Mouse (Mus musculus) activated CD4-positive, CD25-positive, alpha-beta regulatory T cell, adult 4 months (primary cell): ENCODE data around the gene Il33. TPM values are rescaled to one million over a fixed set of nuclear protein-coding genes. Genes with fewer than 3 reads are reported as not detected.
"Not testable (repeated sequence)": the region's sequence is repeated elsewhere in the genome, so short reads cannot be mapped to it uniquely, and the experiment has no call there.

ENCODE experiments used
- ATAC-seq: one replicate; pipeline ENCODE4 v1.8.0; 2017
- polyA plus RNA-seq, 2 experiments: library from polyadenylated mRNA; unstranded; fragments of 100-300 nt; shearing (Covaris generic); gene quantifications; one replicate each; pipeline ENCODE4 v1.2.1; 2017

Gene Il33
- polyA plus RNA-seq, 2 experiments from 2014 or later: not detected

DNA sequence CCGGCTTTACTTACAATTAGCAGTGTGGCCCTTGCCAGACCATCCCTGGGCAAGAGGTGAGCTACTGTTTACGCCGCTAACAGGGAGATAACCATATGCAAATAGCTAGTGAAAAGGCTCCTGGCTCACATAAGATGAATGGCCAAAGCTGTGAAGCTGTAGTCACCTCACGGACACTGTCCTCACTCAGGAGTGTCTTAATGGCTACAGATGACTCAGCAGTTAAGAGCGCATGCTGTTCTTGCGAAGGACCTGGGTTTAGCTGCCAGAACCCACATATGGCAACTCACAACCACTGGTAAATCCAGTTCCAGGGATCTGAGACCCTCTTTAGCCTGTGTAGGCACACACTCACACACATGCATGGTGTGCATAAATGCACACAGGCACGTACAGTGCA is 16.3 kb downstream of the Il33 start:
- no peak for ATAC-seq

DNA sequence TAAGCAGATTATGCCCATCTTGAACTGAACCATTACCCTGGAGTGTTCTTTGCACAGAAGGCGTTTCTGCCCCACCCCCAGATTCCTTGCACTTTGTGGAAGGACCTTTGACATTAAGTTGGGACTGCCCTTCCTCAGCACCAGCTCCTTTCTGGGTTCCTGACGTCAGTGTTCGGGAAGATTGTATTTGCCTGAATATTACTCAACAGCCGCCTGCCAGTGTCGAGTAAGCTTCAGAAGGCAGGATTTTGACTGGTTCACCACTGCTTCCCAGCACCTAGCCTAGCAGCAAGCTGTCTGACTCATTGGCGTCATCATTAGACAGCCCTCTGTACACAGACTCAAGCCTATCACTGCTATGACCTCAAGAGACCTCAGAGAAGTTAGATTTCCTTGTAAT is 17.4 kb downstream of the Il33 start:
- no peak for ATAC-seq

DNA sequence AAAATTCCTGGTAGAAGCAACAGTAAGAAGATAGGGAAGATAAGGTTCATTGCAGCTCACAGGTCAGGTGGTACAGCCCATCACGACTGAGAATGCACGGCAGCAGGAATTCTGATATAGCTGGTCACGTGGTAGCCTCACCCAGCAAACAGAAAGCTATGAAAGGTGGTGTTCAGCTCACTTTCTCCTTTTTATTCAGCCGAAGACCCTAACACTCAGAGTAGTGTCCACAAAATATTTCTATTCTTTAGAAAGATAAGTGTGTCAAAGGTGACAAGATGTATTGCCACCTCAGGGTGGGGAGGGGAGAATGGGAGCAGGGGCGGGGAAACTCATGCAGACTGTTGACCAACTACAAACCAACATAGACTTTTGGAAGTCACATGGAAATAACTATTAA is 19.5 kb downstream of the Il33 start:
- ATAC-seq: no peak

DNA sequence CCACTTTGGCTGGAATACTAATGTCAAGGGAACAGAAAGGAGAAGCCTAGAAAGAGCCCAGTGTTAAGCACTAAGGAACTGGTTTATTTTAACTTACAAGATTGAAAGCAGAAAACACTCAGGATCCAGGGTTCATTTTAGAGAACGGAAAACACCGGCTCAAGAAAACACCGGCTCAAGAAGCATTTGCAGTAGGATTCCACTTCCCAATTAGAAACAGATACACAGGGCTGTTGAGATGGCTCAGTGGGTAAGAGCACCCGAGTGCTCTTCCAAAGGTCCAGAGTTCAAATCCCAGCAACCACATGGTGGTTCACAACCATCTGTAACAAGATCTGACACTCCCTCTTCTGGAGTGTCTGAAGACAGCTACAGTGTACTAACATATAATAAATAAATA is 20.0 kb downstream of the Il33 start:
- not testable (repeated sequence) for ATAC-seq

DNA sequence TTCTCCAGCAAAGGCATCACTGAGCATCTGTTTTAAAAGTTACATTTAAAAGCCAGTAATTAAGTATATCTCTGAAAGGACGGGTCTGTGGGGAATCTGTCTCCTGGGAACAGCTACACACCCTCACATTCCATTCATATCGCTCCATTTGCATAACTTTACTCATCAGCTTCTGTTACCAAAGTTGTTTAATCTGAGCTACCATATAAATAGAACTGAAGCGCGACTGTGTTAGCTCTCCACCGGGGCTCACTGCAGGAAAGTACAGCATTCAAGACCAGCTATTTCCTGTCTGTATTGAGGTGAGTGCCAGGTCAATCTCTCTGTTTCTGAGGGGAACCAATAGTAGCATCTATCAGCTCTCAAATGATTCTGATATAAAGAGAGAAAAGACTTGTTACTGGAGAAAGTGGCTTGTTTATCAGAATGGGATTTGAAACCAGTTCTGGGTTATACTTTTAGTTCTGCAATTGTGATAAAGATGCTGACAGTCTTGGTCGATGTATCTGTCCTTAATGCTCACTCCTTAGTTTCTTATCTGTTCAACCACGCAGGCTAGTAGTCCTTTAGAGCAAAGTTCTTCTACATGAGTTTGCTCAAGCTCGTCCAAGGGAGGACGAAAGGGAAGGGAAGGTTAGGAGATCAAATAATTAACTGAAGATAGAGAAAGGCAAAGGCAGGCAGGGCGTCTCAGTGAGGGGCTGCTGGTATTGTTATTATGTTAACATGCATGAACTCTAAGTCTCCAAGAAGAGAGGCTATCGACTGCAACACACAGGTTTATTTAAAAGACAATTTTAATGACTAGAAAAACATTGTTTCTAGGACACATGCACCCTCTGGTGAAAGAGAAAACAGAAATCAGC is 20.9 kb downstream of the Il33 start:
- ATAC-seq: no peak

DNA sequence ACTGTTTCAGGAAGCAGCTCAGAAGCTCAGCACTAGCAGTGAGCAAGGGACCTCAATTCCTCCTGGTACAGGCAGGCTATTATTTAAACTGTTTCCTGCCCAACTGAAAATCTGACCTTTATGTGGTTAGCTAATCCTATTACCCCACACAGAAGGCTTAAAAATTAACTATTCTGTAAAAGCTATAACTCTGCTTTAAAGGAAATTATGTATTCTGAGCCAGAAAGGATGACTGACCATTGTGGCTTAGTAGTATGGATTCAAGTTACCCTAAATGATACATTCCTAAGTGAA is 21.5 kb downstream of the Il33 start:
- ATAC-seq: no peak

DNA sequence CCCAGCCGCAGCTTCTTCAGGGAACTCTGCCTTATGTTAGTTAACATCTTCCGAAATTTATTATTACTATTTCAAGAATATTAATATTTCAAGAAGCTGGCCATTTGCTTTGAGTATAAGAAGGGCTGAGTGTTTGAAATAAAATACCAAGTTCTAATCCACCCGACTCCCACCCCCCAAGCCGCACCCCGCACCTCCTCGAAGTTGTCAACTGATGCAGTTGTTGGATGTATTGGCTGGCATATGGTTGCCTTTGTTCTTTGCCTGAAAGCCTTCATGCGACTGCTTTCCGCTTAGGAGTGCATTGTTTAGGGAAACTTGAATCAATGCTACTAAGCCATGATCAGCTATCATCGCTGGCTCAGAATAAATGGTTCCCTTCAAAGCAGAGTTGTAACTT is 22.1 kb downstream of the Il33 start:
- ATAC-seq: no peak

DNA sequence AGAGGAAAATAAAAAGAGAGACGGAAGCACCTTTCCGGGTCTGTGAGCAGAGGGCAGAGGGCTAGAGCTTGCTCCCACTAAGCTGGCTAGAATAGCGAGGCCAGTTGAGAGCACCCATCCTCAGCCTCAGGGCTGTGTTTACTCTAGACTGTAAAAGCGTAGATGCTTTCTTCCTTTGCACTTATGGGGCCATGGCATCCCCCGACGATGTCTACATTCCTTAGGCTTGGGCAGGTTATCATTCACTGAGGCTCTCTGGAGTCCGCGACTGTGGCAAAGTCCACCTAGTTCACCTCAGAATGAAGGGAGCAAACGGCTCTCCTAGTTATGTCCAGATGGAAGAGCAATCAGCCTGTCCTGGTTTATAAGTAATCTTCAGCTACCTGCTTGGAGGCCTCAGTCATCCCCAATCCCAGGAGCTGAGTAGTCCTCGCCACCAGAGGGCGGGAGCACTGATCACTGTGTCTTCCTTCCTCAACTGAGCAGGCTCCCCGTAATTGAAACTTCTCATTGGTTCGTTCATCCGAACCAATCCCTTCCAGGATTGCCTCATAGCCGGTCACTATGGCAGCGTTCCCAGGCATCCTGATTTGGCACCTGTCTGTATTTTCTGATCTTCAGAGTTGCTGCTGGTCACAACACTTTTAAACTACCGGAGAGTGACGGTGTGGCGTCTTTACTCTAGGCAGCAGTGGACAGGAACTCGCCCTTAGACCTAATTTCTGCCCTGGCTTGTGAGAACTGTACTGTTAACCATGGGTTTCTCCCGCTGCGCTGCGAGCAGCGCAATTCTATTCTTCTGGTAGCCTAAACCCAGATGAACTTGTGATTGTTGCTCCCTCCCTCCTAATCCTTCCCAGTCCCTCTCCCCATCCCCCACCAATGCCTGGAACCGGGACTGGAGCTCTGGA is 23.2 kb downstream of the Il33 start:
- ATAC-seq: no peak

DNA sequence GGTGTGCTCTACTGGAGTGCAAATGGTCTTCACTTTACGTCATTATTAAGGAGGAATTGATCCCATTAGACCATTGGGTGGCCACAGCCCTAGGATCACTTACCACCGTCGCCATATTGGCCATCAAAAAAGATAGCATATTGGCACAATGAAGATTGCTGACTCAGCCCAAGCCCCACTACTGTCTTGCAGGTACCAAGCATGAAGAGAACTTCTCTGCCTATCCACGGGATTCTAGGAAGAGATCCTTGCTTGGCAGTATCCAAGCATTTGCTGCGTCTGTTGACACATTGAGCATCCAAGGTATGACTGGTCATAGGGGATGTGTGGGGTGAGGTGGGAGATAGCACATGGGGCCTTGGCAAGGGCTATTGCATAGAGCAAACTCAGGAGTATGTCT is 27.6 kb downstream of the Il33 start:
- ATAC-seq: no peak

DNA sequence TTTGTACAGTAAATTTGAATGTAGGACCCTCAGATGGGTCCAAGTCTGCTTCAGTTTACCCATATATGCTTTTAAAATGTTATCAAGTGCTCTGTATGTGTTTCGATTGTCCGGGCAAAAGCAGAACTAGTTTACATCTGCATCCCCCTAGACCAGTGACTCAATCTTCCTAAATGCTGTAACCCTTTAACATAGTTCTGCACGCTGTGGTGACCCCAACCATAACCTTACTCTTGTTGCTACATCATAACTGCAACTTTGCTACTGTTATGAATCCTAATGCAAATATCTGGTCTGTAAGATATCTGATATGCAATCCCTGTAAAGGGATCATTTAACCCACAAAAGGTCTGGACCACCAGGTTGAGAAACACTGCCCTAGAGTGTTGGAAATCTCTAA is 28.9 kb downstream of the Il33 start:
- no peak for ATAC-seq

DNA sequence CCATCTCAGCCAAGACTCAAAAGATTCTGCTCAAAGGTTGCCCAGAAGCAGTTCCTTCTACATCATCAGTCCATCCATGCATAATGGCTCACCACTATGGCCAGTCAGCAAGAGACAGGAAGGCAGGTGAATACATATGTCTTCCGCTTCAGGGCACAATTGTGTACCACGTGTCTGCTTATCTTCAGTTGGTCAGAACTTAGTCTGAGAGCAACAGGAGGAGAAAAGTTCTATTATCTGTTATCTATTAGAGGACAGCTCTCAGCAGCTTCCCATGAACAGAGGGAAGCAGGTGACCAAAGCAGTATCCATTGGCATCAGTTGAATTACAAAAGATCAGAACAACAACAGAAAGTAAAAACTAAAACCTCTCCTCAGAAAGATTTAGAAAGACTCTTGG is 30.5 kb downstream of the Il33 start:
- ATAC-seq: no peak

DNA sequence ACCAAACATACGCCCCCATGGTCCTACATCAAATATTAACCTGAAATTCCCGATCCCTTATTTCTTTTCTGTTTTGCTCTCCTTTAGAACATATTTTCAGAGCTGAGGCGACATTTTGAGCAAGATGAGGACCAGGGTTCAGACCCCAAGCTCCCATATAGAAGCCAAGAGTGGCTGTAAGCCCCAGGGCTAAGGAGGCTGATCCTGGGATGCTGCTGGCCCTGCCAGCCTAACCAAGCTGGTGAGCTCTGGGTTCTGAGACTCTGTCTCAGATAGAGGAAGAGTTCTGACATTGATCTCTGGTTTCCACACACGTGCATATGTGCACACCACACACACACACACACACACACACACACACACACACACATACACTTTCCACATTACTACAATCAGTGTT is 36.0 kb downstream of the Il33 start:
- no peak for ATAC-seq

DNA sequence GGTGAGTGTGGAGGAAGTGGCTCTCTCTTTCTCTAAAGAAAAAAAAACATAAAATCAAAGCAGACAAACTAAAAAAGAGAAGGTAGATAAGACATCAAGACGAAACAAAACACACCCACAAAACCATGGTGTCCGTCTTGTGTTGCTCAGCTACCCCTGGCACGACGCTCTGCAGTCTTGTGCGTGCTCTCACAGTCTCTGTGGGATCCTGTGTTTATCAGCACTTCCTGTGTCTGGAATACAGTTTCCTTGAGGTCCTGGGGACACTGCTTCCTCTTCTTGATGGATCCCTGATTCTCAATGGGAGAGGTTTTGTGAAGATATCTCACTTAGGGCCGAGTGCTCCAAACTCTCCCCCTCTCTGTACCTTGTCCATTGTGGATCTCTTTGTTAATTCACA is 36.9 kb downstream of the Il33 start:
- no peak for ATAC-seq

DNA sequence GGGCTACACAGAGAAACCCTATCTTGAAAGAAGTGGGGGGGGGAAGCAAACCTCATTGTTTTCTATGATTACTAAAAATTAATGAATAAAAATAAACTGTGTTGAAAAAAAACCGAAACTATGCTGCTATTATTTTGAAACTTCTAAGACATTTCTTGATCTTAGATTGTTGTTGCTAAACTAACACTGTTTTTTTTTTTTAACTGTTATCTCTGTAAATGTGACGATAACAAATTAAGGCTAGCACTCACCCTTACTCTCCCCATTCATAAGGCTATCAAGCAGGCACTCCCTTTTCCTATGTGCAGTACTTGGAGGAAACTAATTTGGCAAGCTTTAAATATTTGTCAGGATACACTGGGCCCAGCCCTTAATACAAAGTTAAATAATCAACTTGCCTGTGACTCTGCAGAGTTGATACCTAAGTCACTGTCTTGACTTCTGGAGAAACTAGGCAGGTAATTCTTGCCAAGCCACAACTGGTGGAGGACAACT is 38.7 kb downstream of the Il33 start:
- ATAC-seq: no peak

DNA sequence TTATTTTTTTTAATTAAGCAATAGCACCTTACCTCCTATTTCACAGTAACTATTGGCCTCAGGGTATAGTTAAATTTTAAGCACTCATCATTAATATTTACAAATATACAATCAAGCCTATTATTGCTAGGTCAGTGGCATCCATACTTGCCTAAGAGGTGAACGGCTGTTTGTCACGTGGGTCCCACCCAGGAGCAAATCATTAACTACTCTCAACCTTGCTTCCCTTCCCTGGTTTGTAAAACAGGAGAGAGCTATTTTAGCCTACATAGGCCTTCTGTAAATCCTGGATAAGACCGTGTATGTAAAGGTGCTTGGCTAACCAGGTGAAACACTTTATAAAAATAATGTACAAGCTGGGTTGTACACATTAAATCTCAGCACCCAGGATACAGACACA is 43.0 kb downstream of the Il33 start:
- ATAC-seq: no peak

DNA sequence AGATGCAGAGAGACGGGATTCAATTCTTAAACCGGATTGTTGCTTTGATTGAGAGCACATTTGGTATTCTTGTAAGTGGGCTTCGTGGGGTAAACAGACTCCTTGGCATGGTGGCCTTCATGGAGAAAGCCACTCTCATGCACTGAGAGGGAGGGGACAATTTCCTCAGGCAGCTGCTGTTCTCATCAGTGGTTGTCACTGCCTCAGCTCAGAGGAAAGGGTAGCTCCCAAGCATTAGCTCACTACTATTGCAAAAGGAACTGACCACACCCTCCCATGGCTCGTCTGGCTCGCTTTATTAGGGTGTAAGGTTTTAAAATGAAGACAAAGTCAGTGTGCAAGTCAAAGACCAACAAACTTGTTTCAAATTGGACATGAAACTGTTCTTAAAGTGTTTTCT is 48.5 kb downstream of the Il33 start:
- no peak for ATAC-seq

DNA sequence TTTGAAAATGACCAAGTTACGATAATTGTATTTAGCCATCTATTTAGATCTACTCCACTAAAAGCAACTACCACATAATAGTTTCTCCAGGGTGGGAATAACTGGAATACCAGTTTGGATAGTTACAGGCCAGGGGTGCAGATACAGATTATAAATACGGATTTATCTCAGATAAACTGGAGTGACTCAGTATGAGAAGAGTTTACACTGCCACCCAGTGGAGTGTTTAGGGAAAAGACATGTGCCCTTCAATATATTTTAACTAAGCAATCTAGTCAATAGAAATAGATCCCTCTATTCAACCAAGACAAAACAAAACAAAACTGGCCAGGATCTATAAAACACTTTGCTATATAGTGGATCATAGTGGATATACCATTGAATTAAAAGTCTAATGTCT is 53.9 kb downstream of the Il33 start:
- ATAC-seq: no peak

DNA sequence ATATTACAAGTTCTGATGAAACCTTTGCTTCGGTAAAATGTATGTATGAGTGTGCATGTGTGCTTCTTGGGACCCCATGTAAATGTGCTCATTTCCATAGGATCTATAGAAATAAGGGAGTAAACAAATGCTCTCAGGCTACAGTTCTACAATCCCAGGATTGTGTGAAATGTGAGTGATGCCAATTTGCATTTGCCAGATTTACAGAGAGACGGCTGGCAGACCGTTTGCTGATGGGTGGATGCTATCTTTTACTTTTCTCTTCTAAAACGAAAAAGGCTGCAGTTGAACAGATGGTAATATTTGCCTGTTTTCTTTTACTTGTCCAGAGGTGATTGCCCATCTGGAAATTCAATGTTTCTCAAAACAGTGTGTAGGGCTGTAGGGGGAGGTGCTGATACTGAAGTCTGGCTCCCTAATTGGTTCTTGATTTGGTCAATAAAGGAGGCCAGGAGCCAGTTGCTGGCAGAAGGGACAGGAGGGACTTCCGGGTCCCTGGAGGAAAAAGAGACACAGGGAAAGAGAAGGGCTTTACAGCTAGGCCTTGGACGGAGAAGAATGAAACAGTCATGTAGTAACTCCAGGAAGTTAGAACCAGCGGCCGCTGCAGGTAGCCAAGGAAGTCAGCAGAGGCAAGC is 54.7 kb downstream of the Il33 start:
- no peak for ATAC-seq

DNA sequence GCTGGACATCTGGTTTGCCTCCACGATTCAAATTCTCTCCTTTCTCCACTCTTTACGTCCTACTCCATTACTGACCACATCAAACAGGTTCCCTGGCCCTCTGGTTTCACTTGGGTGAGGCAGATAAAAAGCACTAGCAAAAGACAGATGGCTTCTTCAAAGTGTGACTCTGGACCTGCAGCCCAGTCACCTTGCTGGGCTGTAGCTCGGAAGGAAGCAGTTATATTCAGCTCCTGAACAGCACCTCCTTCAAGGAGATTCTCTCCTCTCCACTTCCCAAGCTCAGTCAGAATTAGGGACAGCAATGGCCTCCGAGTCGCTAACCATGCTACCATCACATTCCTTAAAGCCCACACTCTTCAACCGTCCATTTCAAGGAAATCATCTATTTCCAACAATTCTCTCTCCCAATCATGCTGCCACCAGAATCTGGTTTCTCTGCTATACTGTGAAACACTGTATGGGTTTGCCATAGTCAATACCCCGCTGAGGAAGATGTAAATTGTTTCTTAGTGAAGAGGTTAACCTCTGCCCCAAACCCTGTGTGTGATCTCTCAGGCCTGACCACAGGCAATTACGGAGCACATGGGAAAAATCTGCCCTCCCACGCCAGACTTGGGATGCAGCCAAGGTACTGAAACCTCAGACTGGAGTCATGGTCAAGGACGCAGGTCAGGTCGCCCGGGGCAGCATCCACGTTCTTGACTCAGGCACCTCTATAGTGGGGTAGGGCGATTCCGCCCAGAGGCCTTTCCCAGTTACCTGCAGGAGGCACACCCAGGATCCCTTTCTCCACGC is 59.5 kb downstream of the Il33 start:
- no peak for ATAC-seq

DNA sequence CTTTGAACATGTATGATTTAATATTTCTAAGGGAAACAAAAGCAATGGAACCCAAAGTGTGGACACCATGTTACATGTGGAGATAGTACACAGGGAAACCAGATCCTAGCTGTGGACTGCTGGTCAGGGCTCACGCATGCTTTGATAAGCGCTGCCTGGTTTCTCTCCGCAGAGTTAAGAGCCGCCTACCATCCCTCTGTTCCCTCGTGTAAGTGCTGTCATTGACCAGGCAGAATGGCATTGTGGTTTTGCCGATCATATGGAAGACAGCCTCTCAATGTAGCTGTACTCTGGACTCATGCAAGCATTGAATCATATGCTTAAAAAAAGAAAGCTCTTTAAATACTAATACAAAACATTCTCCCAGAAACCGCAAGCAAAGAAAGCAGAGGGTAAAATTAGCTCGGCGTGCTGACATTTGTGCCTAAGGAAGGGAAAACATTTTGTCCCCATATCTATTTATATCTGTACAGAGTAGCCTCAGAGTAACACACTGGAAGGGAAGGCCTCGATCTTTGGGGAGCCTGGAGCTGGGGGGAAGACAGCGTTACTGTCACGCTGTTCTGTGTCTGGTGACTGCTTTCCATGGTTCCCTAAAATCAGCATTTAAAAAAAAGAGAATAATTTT is 61.7 kb downstream of the Il33 start:
- ATAC-seq: no peak

DNA sequence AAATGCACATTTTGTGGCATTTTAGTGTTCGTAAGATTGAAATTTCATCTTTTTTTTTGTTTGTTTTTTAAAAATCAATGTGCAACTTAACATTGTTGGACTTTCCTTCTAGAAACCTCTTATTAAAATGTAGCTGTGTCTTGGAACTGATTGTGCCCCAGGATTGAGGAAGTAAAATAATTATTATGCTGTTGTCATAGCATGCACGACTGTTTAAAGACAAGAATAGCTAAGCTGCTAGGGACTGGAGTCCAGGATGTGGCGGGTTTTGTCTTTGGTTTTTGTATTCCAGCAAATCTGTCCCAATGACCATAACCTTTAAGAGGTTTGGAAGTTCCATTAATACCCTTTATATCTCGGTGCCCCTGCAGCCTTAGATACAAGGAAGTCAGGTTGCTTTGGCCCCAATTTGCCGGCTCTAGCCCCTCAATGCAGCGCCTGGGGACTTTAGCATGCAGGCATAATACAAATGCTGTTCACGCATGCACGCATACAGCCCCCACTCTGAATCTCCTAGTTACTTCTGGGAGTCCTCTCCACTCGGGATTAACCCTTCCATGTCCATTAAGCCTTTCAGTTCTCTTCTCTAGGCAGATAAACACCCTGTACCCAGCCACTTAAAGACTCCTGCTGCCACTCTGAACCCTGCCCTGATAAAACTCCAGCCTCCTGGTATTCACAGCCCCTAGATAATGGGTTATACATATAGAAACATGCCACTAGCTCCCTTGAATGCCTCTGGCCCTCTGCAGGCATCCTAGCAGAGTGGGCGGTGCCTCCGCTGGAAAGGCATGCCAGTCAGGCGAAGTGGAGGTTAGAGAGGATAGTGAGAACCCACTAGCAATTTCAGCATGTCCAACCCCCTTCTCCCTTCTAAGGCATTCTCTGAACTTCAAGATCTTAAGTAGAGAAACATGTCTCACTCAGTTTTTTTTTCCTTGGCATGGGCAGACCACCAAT is 75.8 kb downstream of the Il33 start:
- ATAC-seq: no peak
